Mouse (Mus musculus): Measurements from ENCODE around the gene Apom.

GRCm38 (mm10) chr17:35154616-35155015 is 22.8 kb upstream of the Apom start:
- TF ChIP-seq CTCF (conservative IDR thresholded peaks at IDR 0.05; ENCODE audit: low read length) (no peak), NANOG (IDR thresholded peaks at IDR 0.05; ENCODE audit: borderline replicate concordance, low read length) (no peak)
